Mouse (Mus musculus): ENCODE measurements around the gene Dpp10. TPM values are rescaled to one million over a fixed set of nuclear protein-coding genes. Genes with fewer than 3 reads are reported as not detected.

The Dpp10 gene
- polyA plus RNA-seq, 1 experiment from 2014 or later: 0.04 TPM

GRCm38 (mm10) chr1:123414163-123414562 lies 631.2 kb downstream of the Dpp10 start:
- H3K4me1 ChIP-seq: no peaks in the 10 kb centered on the region
- no peak for DNase-seq (ENCODE audit: low spot score)
- no peaks in the 10 kb centered on the region for H3K9me3 ChIP-seq (replicated peaks)
- no peak overlapping the region for H3K4me3 ChIP-seq
- no peaks in the 10 kb centered on the region for H3K36me3 ChIP-seq
- H3K27ac ChIP-seq (replicated peaks): no peak overlapping the region
- no peaks in the 10 kb centered on the region for H3K27me3 ChIP-seq (ENCODE audit: low read depth, poor library complexity, severe bottlenecking)
- 57% methylated on average over 1 of the region's 1 CpGs for WGBS

DNA sequence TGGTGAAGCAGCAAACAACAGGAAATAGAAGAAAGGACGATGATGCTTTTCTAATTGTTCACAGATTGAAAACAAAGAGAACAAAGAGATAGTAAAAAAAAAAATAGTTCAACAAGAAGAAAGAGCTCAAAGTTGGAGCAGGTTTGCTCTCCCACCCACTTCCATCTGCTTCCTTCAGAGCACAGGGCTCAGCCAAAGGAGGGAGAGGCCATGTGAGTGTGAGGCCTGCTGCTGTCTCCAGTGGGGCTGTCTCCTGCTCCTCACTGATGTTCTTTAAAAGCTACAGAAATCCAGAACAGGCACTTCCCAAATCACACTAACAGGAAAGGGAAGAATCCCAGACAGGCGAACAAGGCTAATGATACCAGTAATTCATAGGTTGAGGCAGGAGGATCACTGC lies 694.1 kb downstream of the Dpp10 start:
- no peak overlapping the region for H3K4me3 ChIP-seq
- H3K27ac ChIP-seq (replicated peaks): no peak overlapping the region
- no peak for DNase-seq (ENCODE audit: low spot score)
- H3K27me3 ChIP-seq (ENCODE audit: low read depth, poor library complexity, severe bottlenecking): no peaks in the 10 kb centered on the region
- 88% methylated on average over 2 of the region's 2 CpGs for WGBS
- no peaks in the 10 kb centered on the region for H3K36me3 ChIP-seq
- no peaks in the 10 kb centered on the region for H3K9me3 ChIP-seq (replicated peaks)
- no peaks in the 10 kb centered on the region for H3K4me1 ChIP-seq

DNA sequence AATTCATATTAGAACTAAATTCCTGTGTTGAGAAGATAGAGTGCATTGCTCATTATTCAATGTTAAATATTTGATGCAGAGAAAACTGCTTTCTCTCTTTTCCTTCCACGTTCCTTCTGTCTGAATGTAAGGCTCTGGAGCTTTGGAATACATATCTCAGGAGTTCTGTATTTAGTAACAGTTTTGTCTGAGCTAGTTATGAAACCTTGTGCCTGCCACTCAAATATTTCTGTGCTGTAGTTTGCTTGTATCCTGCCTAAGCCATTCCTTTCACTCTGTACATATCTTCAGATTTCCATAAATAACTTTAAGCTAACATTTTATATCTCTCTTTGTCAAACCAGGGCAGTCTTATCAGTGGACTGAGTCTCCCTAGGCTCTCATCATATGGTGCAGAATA lies 707.5 kb downstream of the Dpp10 start:
- WGBS: 70% methylated on average over 1 of the region's 1 CpGs
- no peaks in the 10 kb centered on the region for H3K4me1 ChIP-seq
- no peaks in the 10 kb centered on the region for H3K27me3 ChIP-seq (ENCODE audit: low read depth, poor library complexity, severe bottlenecking)
- H3K4me3 ChIP-seq: no peak overlapping the region
- no peaks in the 10 kb centered on the region for H3K9me3 ChIP-seq (replicated peaks)
- no peaks in the 10 kb centered on the region for H3K36me3 ChIP-seq
- H3K27ac ChIP-seq (replicated peaks): no peak overlapping the region
- no peak for DNase-seq (ENCODE audit: low spot score)

GRCm38 (mm10) chr1:123316886-123317285 lies 728.5 kb downstream of the Dpp10 start:
- Histone ChIP-seq H3K9me3 (replicated peaks) (no peaks in the 10 kb centered on the region), H3K27me3 (ENCODE audit: low read depth, poor library complexity, severe bottlenecking) (no peaks in the 10 kb centered on the region), H3K36me3 (no peaks in the 10 kb centered on the region), H3K4me1 (no peaks in the 10 kb centered on the region), H3K27ac (replicated peaks) (no peak overlapping the region), H3K4me3 (no peak overlapping the region)
- WGBS: 84% methylated on average over 2 of the region's 2 CpGs
- DNase-seq (ENCODE audit: low spot score): no peak

Measured in midbrain, embryonic 10.5 days (tissue).